ENCODE assay signal across 21 mouse cellular contexts in genomic region chr13:58902313-58902712, GRCm38 (mm10).
DNase-seq lines count a peak whose midpoint lies in the region; ATAC-seq and TF ChIP-seq lines count a peak whose summit lies in the region.
"Had no signal": no experiment of that assay in that cellular context is flagged by ENCODE, and none has a peak within 500 bp of the region (broad histone marks: within the 10 kb centered on the region; RNA-seq: fewer than 3 reads in every experiment).

No protein-coding gene starts in this region.

- H3K36me3 ChIP-seq in forebrain, embryonic 12.5 days (replicated peaks), result peaks cover 9% of the 10 kb centered on the region; the same call in 1 of the 2 replicates
- H3K36me3 ChIP-seq in forebrain, embryonic 16.5 days (ENCODE audit: control insufficient read depth, insufficient read depth), result no peaks in the 10 kb centered on the region
- H3K36me3 ChIP-seq in midbrain, embryonic 16.5 days (ENCODE audit: control insufficient read depth, insufficient read depth, low read length), result no peaks in the 10 kb centered on the region
- H3K36me3 ChIP-seq: embryonic facial prominence, embryonic 10.5 days; heart, embryonic 10.5 days; limb, embryonic 10.5 days; liver, embryonic 15.5 days; lung, embryonic 15.5 days had no signal

- H3K4me2 ChIP-seq in forebrain, embryonic 12.5 days, result no peak overlapping the region
- no peak overlapping the region for H3K4me2 ChIP-seq in forebrain, embryonic 16.5 days (ENCODE audit: low read length)
- no peak overlapping the region for H3K4me2 ChIP-seq in midbrain, embryonic 16.5 days (ENCODE audit: low read length)
- H3K4me2 ChIP-seq: liver, embryonic 15.5 days; lung, embryonic 15.5 days had no signal

- DNase-seq in brain, adult 2 months (ENCODE audit: low read depth, low spot score), result peak; percentile 73
- DNase-seq in cerebellum, adult 2 months, result peak; percentile 70 to 78
- DNase-seq in cerebellum, postnatal 25 days, result peak; percentile 64 to 76
- no peak for DNase-seq in layer of hippocampus, postnatal 25 days (ENCODE audit: extremely low spot score in 1 of 2, low spot score in 1 of 2)
- DNase-seq: adrenal gland, postnatal 36 days; heart, postnatal 4 days; kidney, adult 2 months; liver; lung, postnatal 36 days; midbrain, embryonic 14.5 days had no signal

- H3K4me3 ChIP-seq in forebrain, embryonic 12.5 days (replicated peaks), result no peak overlapping the region
- no peak overlapping the region for H3K4me3 ChIP-seq in forebrain, embryonic 16.5 days (replicated peaks; ENCODE audit: low read length)
- H3K4me3 ChIP-seq in cerebellum, adult 2 months (replicated peaks; ENCODE audit: insufficient read depth, low read depth, low read length), result no peak overlapping the region
- H3K4me3 ChIP-seq in midbrain, embryonic 16.5 days (ENCODE audit: low read depth, low read length), result no peak overlapping the region
- H3K4me3 ChIP-seq: embryonic facial prominence, embryonic 10.5 days; heart, embryonic 10.5 days; limb, embryonic 10.5 days; liver, embryonic 15.5 days; lung, embryonic 15.5 days; megakaryocyte, embryonic 14.5 days; myocyte had no signal

- H3K27ac ChIP-seq in forebrain, embryonic 12.5 days, result 0 out of 2 replicates have a peak overlapping the region, but pooled peaks have one; percentile 19
- no peak overlapping the region for H3K27ac ChIP-seq in forebrain, embryonic 16.5 days (ENCODE audit: low read length)
- H3K27ac ChIP-seq in cerebellum, adult 2 months (ENCODE audit: insufficient read depth, low read length), result peak overlapping the region; percentile 86
- H3K27ac ChIP-seq in midbrain, embryonic 16.5 days (ENCODE audit: low read length), result no peak overlapping the region
- H3K27ac ChIP-seq: embryonic facial prominence, embryonic 10.5 days; heart, embryonic 10.5 days; kidney, postnatal 0 days; limb, embryonic 10.5 days; liver, embryonic 15.5 days; lung, embryonic 15.5 days had no signal

- peaks cover 33% of the 10 kb centered on the region for H3K4me1 ChIP-seq in forebrain, embryonic 12.5 days
- H3K4me1 ChIP-seq in forebrain, embryonic 16.5 days (replicated peaks; ENCODE audit: control insufficient read depth, insufficient read depth, low read length), result peaks cover 7% of the 10 kb centered on the region; the same call in 1 of the 2 replicates
- H3K4me1 ChIP-seq in cerebellum, adult 2 months (ENCODE audit: control insufficient read depth, insufficient read depth, low read length), result peaks cover 31% of the 10 kb centered on the region
- H3K4me1 ChIP-seq in midbrain, embryonic 16.5 days (ENCODE audit: control insufficient read depth, insufficient read depth, low read length), result peaks cover 33% of the 10 kb centered on the region
- H3K4me1 ChIP-seq: heart, embryonic 10.5 days; limb, embryonic 10.5 days; liver, embryonic 15.5 days; lung, embryonic 15.5 days; megakaryocyte, embryonic 14.5 days had no signal

- ATAC-seq in forebrain, embryonic 12.5 days (ENCODE audit: low FRiP score), result no peak
- no peak for ATAC-seq in forebrain, embryonic 16.5 days
- no peak for ATAC-seq in midbrain, embryonic 16.5 days

- 83% methylated on average over 8 of the region's 8 CpGs for WGBS in forebrain, embryonic 12.5 days
- 72% methylated on average over 8 of the region's 8 CpGs for WGBS in forebrain, embryonic 16.5 days
- WGBS in cerebellum, adult 2 months, result 15% methylated on average over 8 of the region's 8 CpGs
- WGBS in midbrain, embryonic 16.5 days, result 71% methylated on average over 8 of the region's 8 CpGs

- H3K27me3 ChIP-seq in forebrain, embryonic 12.5 days, result no peaks in the 10 kb centered on the region
- no peaks in the 10 kb centered on the region for H3K27me3 ChIP-seq in forebrain, embryonic 16.5 days (replicated peaks; ENCODE audit: control insufficient read depth, insufficient read depth, low read length)
- no peaks in the 10 kb centered on the region for H3K27me3 ChIP-seq in cerebellum, adult 2 months (ENCODE audit: control insufficient read depth, insufficient read depth, low read length)
- H3K27me3 ChIP-seq in midbrain, embryonic 16.5 days (ENCODE audit: control insufficient read depth, insufficient read depth, low read depth, low read length), result no peaks in the 10 kb centered on the region
- H3K27me3 ChIP-seq: liver, embryonic 15.5 days; lung, embryonic 15.5 days; megakaryocyte, embryonic 14.5 days had no signal

- 0 out of 2 replicates have a peak, but pooled peaks cover 5% of the 10 kb centered on the region for H3K9me3 ChIP-seq in forebrain, embryonic 12.5 days
- 0 out of 2 replicates have a peak, but pooled peaks cover 2% of the 10 kb centered on the region for H3K9me3 ChIP-seq in forebrain, embryonic 16.5 days (ENCODE audit: control insufficient read depth, low read length)
- H3K9me3 ChIP-seq in midbrain, embryonic 16.5 days (replicated peaks; ENCODE audit: control insufficient read depth, low read length, poor library complexity, severe bottlenecking), result no peaks in the 10 kb centered on the region
- H3K9me3 ChIP-seq: heart, embryonic 10.5 days; limb, embryonic 10.5 days; lung, embryonic 15.5 days had no signal

- no peak for TF ChIP-seq POLR2A in cerebellum, adult 2 months (IDR thresholded peaks at IDR 0.05; ENCODE audit: borderline replicate concordance, insufficient read depth, low read length)

- TF ChIP-seq CTCF in cerebellum, adult 2 months (IDR thresholded peaks at IDR 0.05; ENCODE audit: borderline replicate concordance, insufficient read depth, low read depth, low read length), result no peak; the same call in 1 of the 2 replicates

- H3K9ac ChIP-seq in forebrain, embryonic 12.5 days, result no peak overlapping the region
- no peak overlapping the region for H3K9ac ChIP-seq in forebrain, embryonic 16.5 days (replicated peaks; ENCODE audit: low read depth, low read length)
- H3K9ac ChIP-seq in midbrain, embryonic 16.5 days (ENCODE audit: low read depth, low read length), result no peak overlapping the region
- H3K9ac ChIP-seq: liver, embryonic 15.5 days; lung, embryonic 15.5 days had no signal

Comparison
In these comparisons a context has a peak if more than half of its experiments do, and no peak if none do; other contexts are left out.
1. H3K27ac ChIP-seq: peak in forebrain, embryonic 12.5 days (single experiment) and cerebellum, adult 2 months (single experiment); none in forebrain, embryonic 16.5 days (single experiment) and midbrain, embryonic 16.5 days (single experiment).
2. DNase-seq: peak in brain, adult 2 months (single experiment), cerebellum, adult 2 months (2 of 2) and cerebellum, postnatal 25 days (2 of 2); none in layer of hippocampus, postnatal 25 days (0 of 2).